Mouse (Mus musculus): ENCODE results near the gene Th. TPM values are rescaled to one million over a fixed set of nuclear protein-coding genes. Genes with fewer than 3 reads are reported as not detected.

Gene Th
- polyA plus RNA-seq, 1 experiment from 2014 or later = 8.2 TPM

- no peak overlapping the region for H3K4me3 ChIP-seq (ENCODE audit: low read depth, low read length)
- no peaks in the 10 kb centered on the region for H3K4me1 ChIP-seq (ENCODE audit: control insufficient read depth, insufficient read depth, low read length)
- no peak for DNase-seq (ENCODE audit: low spot score)
- no peak for ATAC-seq
- no peaks in the 10 kb centered on the region for H3K9me3 ChIP-seq (replicated peaks; ENCODE audit: control insufficient read depth, low read length)
- H3K4me2 ChIP-seq (ENCODE audit: low read length) = no peak overlapping the region
- no peaks in the 10 kb centered on the region for H3K27me3 ChIP-seq (replicated peaks; ENCODE audit: control insufficient read depth, insufficient read depth, low read length)
- H3K9ac ChIP-seq (ENCODE audit: low read length) = no peak overlapping the region
- no peaks in the 10 kb centered on the region for H3K36me3 ChIP-seq (ENCODE audit: control insufficient read depth, insufficient read depth, low read length)
- H3K27ac ChIP-seq (ENCODE audit: low read depth, low read length) = no peak overlapping the region
These were observed 6.7 kb upstream of the Th start for GRCm38 (mm10) chr7:142937631-142938030.

GRCm38 (mm10) chr7:142935708-142936107 is 4.8 kb upstream of the Th start:
- Histone ChIP-seq H3K4me1 (ENCODE audit: control insufficient read depth, insufficient read depth, low read length) (no peaks in the 10 kb centered on the region), H3K9ac (ENCODE audit: low read length) (no peak overlapping the region), H3K36me3 (ENCODE audit: control insufficient read depth, insufficient read depth, low read length) (no peaks in the 10 kb centered on the region), H3K4me2 (ENCODE audit: low read length) (no peak overlapping the region), H3K27me3 (replicated peaks; ENCODE audit: control insufficient read depth, insufficient read depth, low read length) (no peaks in the 10 kb centered on the region), H3K9me3 (replicated peaks; ENCODE audit: control insufficient read depth, low read length) (no peaks in the 10 kb centered on the region), H3K27ac (ENCODE audit: low read depth, low read length) (no peak overlapping the region), H3K4me3 (ENCODE audit: low read depth, low read length) (no peak overlapping the region)
- DNase-seq (ENCODE audit: low spot score) = no peak
- WGBS = 90% methylated on average over 14 of the region's 14 CpGs
- ATAC-seq = no peak

- Histone ChIP-seq H3K27me3 (replicated peaks; ENCODE audit: control insufficient read depth, insufficient read depth, low read length) (no peaks in the 10 kb centered on the region), H3K36me3 (ENCODE audit: control insufficient read depth, insufficient read depth, low read length) (no peaks in the 10 kb centered on the region), H3K4me3 (ENCODE audit: low read depth, low read length) (no peak overlapping the region), H3K4me1 (ENCODE audit: control insufficient read depth, insufficient read depth, low read length) (no peaks in the 10 kb centered on the region), H3K4me2 (ENCODE audit: low read length) (no peak overlapping the region), H3K9ac (ENCODE audit: low read length) (no peak overlapping the region), H3K27ac (ENCODE audit: low read depth, low read length) (no peak overlapping the region), H3K9me3 (replicated peaks; ENCODE audit: control insufficient read depth, low read length) (no peaks in the 10 kb centered on the region)
- ATAC-seq (no peak), DNase-seq (ENCODE audit: low spot score) (no peak)
- 67% methylated on average over 3 of the region's 3 CpGs for WGBS
These were observed 1.5 kb upstream of the Th start for GRCm38 (mm10) chr7:142932469-142932868.

- H3K36me3 ChIP-seq (ENCODE audit: control insufficient read depth, insufficient read depth, low read length) = no peaks in the 10 kb centered on the region
- no peaks in the 10 kb centered on the region for H3K4me1 ChIP-seq (ENCODE audit: control insufficient read depth, insufficient read depth, low read length)
- no peaks in the 10 kb centered on the region for H3K9me3 ChIP-seq (replicated peaks; ENCODE audit: control insufficient read depth, low read length)
- H3K9ac ChIP-seq (ENCODE audit: low read length) = no peak overlapping the region
- 92% methylated on average over 2 of the region's 2 CpGs for WGBS
- H3K27ac ChIP-seq (ENCODE audit: low read depth, low read length) = no peak overlapping the region
- no peak for ATAC-seq
- H3K27me3 ChIP-seq (replicated peaks; ENCODE audit: control insufficient read depth, insufficient read depth, low read length) = no peaks in the 10 kb centered on the region
- no peak overlapping the region for H3K4me2 ChIP-seq (ENCODE audit: low read length)
- H3K4me3 ChIP-seq (ENCODE audit: low read depth, low read length) = no peak overlapping the region
- DNase-seq (ENCODE audit: low spot score) = no peak
These were observed 1.4 kb downstream of the Th start for GRCm38 (mm10) chr7:142929516-142929915.

GRCm38 (mm10) chr7:142927293-142927692 is 3.6 kb downstream of the Th start:
- H3K9ac ChIP-seq (ENCODE audit: low read length) = no peak overlapping the region
- 82% methylated on average over 8 of the region's 8 CpGs for WGBS
- H3K4me2 ChIP-seq (ENCODE audit: low read length) = no peak overlapping the region
- DNase-seq (ENCODE audit: low spot score) (no peak), ATAC-seq (no peak)
- no peak overlapping the region for H3K4me3 ChIP-seq (ENCODE audit: low read depth, low read length)
- H3K27ac ChIP-seq (ENCODE audit: low read depth, low read length) = no peak overlapping the region
- no peaks in the 10 kb centered on the region for H3K9me3 ChIP-seq (replicated peaks; ENCODE audit: control insufficient read depth, low read length)
- H3K4me1 ChIP-seq (ENCODE audit: control insufficient read depth, insufficient read depth, low read length) = no peaks in the 10 kb centered on the region
- H3K27me3 ChIP-seq (replicated peaks; ENCODE audit: control insufficient read depth, insufficient read depth, low read length) = no peaks in the 10 kb centered on the region
- H3K36me3 ChIP-seq (ENCODE audit: control insufficient read depth, insufficient read depth, low read length) = no peaks in the 10 kb centered on the region

- Histone ChIP-seq H3K27ac (ENCODE audit: low read depth, low read length) (no peak overlapping the region), H3K27me3 (replicated peaks; ENCODE audit: control insufficient read depth, insufficient read depth, low read length) (no peaks in the 10 kb centered on the region), H3K4me1 (ENCODE audit: control insufficient read depth, insufficient read depth, low read length) (no peaks in the 10 kb centered on the region), H3K9me3 (replicated peaks; ENCODE audit: control insufficient read depth, low read length) (no peaks in the 10 kb centered on the region), H3K4me3 (ENCODE audit: low read depth, low read length) (no peak overlapping the region), H3K4me2 (ENCODE audit: low read length) (no peak overlapping the region), H3K9ac (ENCODE audit: low read length) (no peak overlapping the region), H3K36me3 (ENCODE audit: control insufficient read depth, insufficient read depth, low read length) (no peaks in the 10 kb centered on the region)
- DNase-seq (ENCODE audit: low spot score) (peak; percentile 74), ATAC-seq (peak; percentile 75)
- WGBS = 25% methylated on average over 8 of the region's 8 CpGs
These were observed 12.0 kb downstream of the Th start for GRCm38 (mm10) chr7:142918641-142919628.

GRCm38 (mm10) chr7:142917659-142918058 is 13.3 kb downstream of the Th start:
- ATAC-seq (no peak), DNase-seq (ENCODE audit: low spot score) (no peak)
- Histone ChIP-seq H3K4me3 (ENCODE audit: low read depth, low read length) (no peak overlapping the region), H3K27me3 (replicated peaks; ENCODE audit: control insufficient read depth, insufficient read depth, low read length) (no peaks in the 10 kb centered on the region), H3K9me3 (replicated peaks; ENCODE audit: control insufficient read depth, low read length) (no peaks in the 10 kb centered on the region), H3K4me1 (ENCODE audit: control insufficient read depth, insufficient read depth, low read length) (no peaks in the 10 kb centered on the region), H3K36me3 (ENCODE audit: control insufficient read depth, insufficient read depth, low read length) (no peaks in the 10 kb centered on the region), H3K27ac (ENCODE audit: low read depth, low read length) (no peak overlapping the region), H3K4me2 (ENCODE audit: low read length) (no peak overlapping the region), H3K9ac (ENCODE audit: low read length) (no peak overlapping the region)
- WGBS = 90% methylated on average over 5 of the region's 5 CpGs

- Histone ChIP-seq H3K27me3 (replicated peaks; ENCODE audit: control insufficient read depth, insufficient read depth, low read length) (no peaks in the 10 kb centered on the region), H3K27ac (ENCODE audit: low read depth, low read length) (no peak overlapping the region), H3K4me3 (ENCODE audit: low read depth, low read length) (no peak overlapping the region), H3K9me3 (replicated peaks; ENCODE audit: control insufficient read depth, low read length) (no peaks in the 10 kb centered on the region), H3K4me1 (ENCODE audit: control insufficient read depth, insufficient read depth, low read length) (no peaks in the 10 kb centered on the region), H3K36me3 (ENCODE audit: control insufficient read depth, insufficient read depth, low read length) (no peaks in the 10 kb centered on the region), H3K4me2 (ENCODE audit: low read length) (no peak overlapping the region), H3K9ac (ENCODE audit: low read length) (no peak overlapping the region)
- ATAC-seq = no peak; the same call in 1 of the 2 replicates
- peak; percentile 61 for DNase-seq (ENCODE audit: low spot score)
- WGBS = 27% methylated on average over 8 of the region's 8 CpGs
These were observed 14.8 kb downstream of the Th start for GRCm38 (mm10) chr7:142916178-142916577.

- Histone ChIP-seq H3K27me3 (replicated peaks; ENCODE audit: control insufficient read depth, insufficient read depth, low read length) (no peaks in the 10 kb centered on the region), H3K4me3 (ENCODE audit: low read depth, low read length) (no peak overlapping the region), H3K4me2 (ENCODE audit: low read length) (no peak overlapping the region), H3K27ac (ENCODE audit: low read depth, low read length) (no peak overlapping the region), H3K4me1 (ENCODE audit: control insufficient read depth, insufficient read depth, low read length) (no peaks in the 10 kb centered on the region), H3K9me3 (replicated peaks; ENCODE audit: control insufficient read depth, low read length) (no peaks in the 10 kb centered on the region), H3K9ac (ENCODE audit: low read length) (no peak overlapping the region), H3K36me3 (ENCODE audit: control insufficient read depth, insufficient read depth, low read length) (no peaks in the 10 kb centered on the region)
- no peak for ATAC-seq
- DNase-seq (ENCODE audit: low spot score) = no peak
- 91% methylated on average over 2 of the region's 2 CpGs for WGBS
These were observed 19.2 kb downstream of the Th start for GRCm38 (mm10) chr7:142911682-142912081.
